Mouse (Mus musculus): Measurements from ENCODE around the gene Cacul1. TPM values are rescaled to one million over a fixed set of nuclear protein-coding genes. Genes with fewer than 3 reads are reported as not detected.

Gene Cacul1
- polyA plus RNA-seq, 1 experiment from 2014 or later, result 30.9 TPM

- H3K9me3 ChIP-seq (ENCODE audit: control insufficient read depth, low read length), result no peaks in the 10 kb centered on the region
- no peaks in the 10 kb centered on the region for H3K27me3 ChIP-seq (ENCODE audit: control insufficient read depth, insufficient read depth, low read length)
- H3K27ac ChIP-seq (ENCODE audit: low read depth, low read length), result no peak overlapping the region
- 44% methylated on average over 1 of the region's 1 CpGs for WGBS
- H3K36me3 ChIP-seq (ENCODE audit: control insufficient read depth, insufficient read depth, low read length), result no peaks in the 10 kb centered on the region
- no peak overlapping the region for H3K9ac ChIP-seq (ENCODE audit: low read depth, low read length)
- ATAC-seq (ENCODE audit: low FRiP score) (no peak), DNase-seq (ENCODE audit: low spot score) (no peak)
- no peak overlapping the region for H3K4me3 ChIP-seq (ENCODE audit: low read depth, low read length)
- no peaks in the 10 kb centered on the region for H3K4me1 ChIP-seq (replicated peaks; ENCODE audit: control insufficient read depth, insufficient read depth, low read length)
- no peak overlapping the region for H3K4me2 ChIP-seq (replicated peaks; ENCODE audit: low read depth, low read length)
Measured at GRCm38 (mm10) chr19:60478859-60479258, 102.0 kb downstream of the Cacul1 start.

- Histone ChIP-seq H3K4me2 (replicated peaks; ENCODE audit: low read depth, low read length) (no peak overlapping the region), H3K4me1 (replicated peaks; ENCODE audit: control insufficient read depth, insufficient read depth, low read length) (no peaks in the 10 kb centered on the region), H3K4me3 (ENCODE audit: low read depth, low read length) (no peak overlapping the region), H3K9ac (ENCODE audit: low read depth, low read length) (no peak overlapping the region), H3K27ac (ENCODE audit: low read depth, low read length) (no peak overlapping the region), H3K9me3 (ENCODE audit: control insufficient read depth, low read length) (no peaks in the 10 kb centered on the region), H3K27me3 (ENCODE audit: control insufficient read depth, insufficient read depth, low read length) (no peaks in the 10 kb centered on the region), H3K36me3 (ENCODE audit: control insufficient read depth, insufficient read depth, low read length) (no peaks in the 10 kb centered on the region)
- ATAC-seq (ENCODE audit: low FRiP score) (no peak), DNase-seq (ENCODE audit: low spot score) (no peak)
- WGBS, result 52% methylated on average over 2 of the region's 2 CpGs
Measured at GRCm38 (mm10) chr19:60477788-60478187, 103.0 kb downstream of the Cacul1 start.

Other genes with a start within 250 kb of the Cacul1 start
- 0.15 TPM in 1 of 2 replicates, not detected in the other for gene Prlhr, start 112.7 kb downstream of the Cacul1 start, polyA plus RNA-seq (2014; fragmentation: Nextera tagmentation; extraction: Ambion mirVana)
- gene Nanos1, start 175.0 kb upstream of the Cacul1 start, polyA plus RNA-seq (2014; fragmentation: Nextera tagmentation; extraction: Ambion mirVana), result 3.8 and 5.4 TPM in 2 replicates
- 169 and 184 TPM in 2 replicates for gene Eif3a, start 209.6 kb upstream of the Cacul1 start, polyA plus RNA-seq (2014; fragmentation: Nextera tagmentation; extraction: Ambion mirVana)
- gene Fam45a, start 230.6 kb upstream of the Cacul1 start, polyA plus RNA-seq (2014; fragmentation: Nextera tagmentation; extraction: Ambion mirVana), result 38.9 and 46.0 TPM in 2 replicates

Measured in hindbrain, embryonic 11.5 days (tissue).